Mouse (Mus musculus) forebrain, embryonic 11.5 days (tissue): ENCODE measurements around the gene Olfr1. TPM values are rescaled to one million over a fixed set of nuclear protein-coding genes. Genes with fewer than 3 reads are reported as not detected.

Experiments used
- ATAC-seq: fragments of 200-750 bp; cut with Nextera tagmentation; replicated peaks from 2 replicates; pipeline ENCODE4 v1.8.0; 2017; ENCODE audit warnings: moderate TSS enrichment; ENCODE audit not compliant: low FRiP score
- DNase-seq: peaks from one replicate; pipeline ENCODE4 v3.0.0-alpha.2; 2017; ENCODE audit warnings: low spot score
- H3K27ac ChIP-seq: fragments of 300-500 bp; sonication (generic); 2 replicates; pipeline ENCODE4 v1.5.1; 2014; ENCODE audit warnings: low read depth, low read length
- H3K27me3 ChIP-seq: fragments of 300-500 bp; sonication (generic); 2 replicates; pipeline ENCODE4 v1.6.1; 2014; ENCODE audit warnings: mild to moderate bottlenecking, low read length, mixed read lengths; ENCODE audit not compliant: control insufficient read depth, insufficient read depth
- H3K36me3 ChIP-seq: fragments of 300-500 bp; sonication (generic); 2 replicates; pipeline ENCODE4 v1.6.1; 2014; ENCODE audit warnings: mild to moderate bottlenecking, low read length, moderate library complexity, mixed read lengths; ENCODE audit not compliant: control insufficient read depth, insufficient read depth
- H3K4me1 ChIP-seq: fragments of 300-500 bp; sonication (generic); replicated peaks from 2 replicates; pipeline ENCODE4 v1.6.1; 2014; ENCODE audit warnings: low read length, mixed read lengths; ENCODE audit not compliant: control insufficient read depth, insufficient read depth
- H3K4me2 ChIP-seq: fragments of 300-500 bp; sonication (generic); 2 replicates; pipeline ENCODE4 v1.6.1; 2014; ENCODE audit warnings: low read depth, mild to moderate bottlenecking, low read length, moderate library complexity, mixed read lengths; ENCODE audit not compliant: severe bottlenecking
- H3K4me3 ChIP-seq: fragments of 300-500 bp; sonication (generic); 2 replicates; pipeline ENCODE4 v1.5.1; 2014; ENCODE audit warnings: low read depth, low read length
- H3K9ac ChIP-seq: fragments of 300-500 bp; sonication (generic); 2 replicates; pipeline ENCODE4 v1.6.1; 2014; ENCODE audit warnings: low read length
- H3K9me3 ChIP-seq: fragments of 300-500 bp; sonication (generic); 2 replicates; pipeline ENCODE4 v1.6.1; 2016; ENCODE audit warnings: low read length, mixed read lengths; ENCODE audit not compliant: control insufficient read depth
- WGBS: fragments of 180-500 bp; shearing (Covaris S2); extraction: QIAGEN DNeasy Blood & Tissue Kit; methylation state at CpG from one replicate; pipeline ENCODE4 v1.1.7; 2014; 5-methylcytosine and 5-hydroxymethylcytosine counted together
- polyA plus RNA-seq: library from polyadenylated mRNA; unstranded; fragments of >200 nt; fragmentation: Nextera tagmentation; extraction: Ambion mirVana; gene quantifications from 2 replicates; pipeline ENCODE4 v1.2.1, GENCODE M21; 2014

The Olfr1 gene
- not detected in 2 replicates for polyA plus RNA-seq

GRCm38 (mm10) chr11:73399514-73399913 is at the start of gene Olfr1:
Gene Olfr1 (minus strand): TSS chr11:73399614.
- Histone ChIP-seq H3K9me3 (no peaks in the 10 kb centered on the region), H3K4me1 (no peaks in the 10 kb centered on the region), H3K27me3 (no peaks in the 10 kb centered on the region), H3K36me3 (no peaks in the 10 kb centered on the region), H3K4me2 (no peak within 1 kb of the TSS), H3K4me3 (no peak within 1 kb of the TSS), H3K9ac (no peak within 1 kb of the TSS), H3K27ac (no peak within 1 kb of the TSS)
- DNase-seq (no peak), ATAC-seq (no peak)

- Histone ChIP-seq H3K4me3 (no peak within 1 kb of the TSS), H3K9me3 (no peaks in the 10 kb centered on the region; the same call in 1 of the 2 replicates), H3K4me1 (no peaks in the 10 kb centered on the region), H3K27me3 (no peaks in the 10 kb centered on the region), H3K27ac (no peak within 1 kb of the TSS), H3K9ac (no peak within 1 kb of the TSS), H3K4me2 (no peak within 1 kb of the TSS), H3K36me3 (no peaks in the 10 kb centered on the region)
- WGBS: 88% methylated on average over 1 of the region's 1 CpGs
- ATAC-seq (no peak), DNase-seq (no peak)
Observed at GRCm38 (mm10) chr11:73428377-73428776, 29.0 kb upstream of the Olfr1 start, which contains the start of gene Olfr378. Gene Olfr378 (minus strand): TSS chr11:73428477.

- WGBS: 69% methylated on average over 4 of the region's 4 CpGs
- H3K4me3 ChIP-seq: no peak overlapping the region
Observed at GRCm38 (mm10) chr11:73395374-73395773, 4.0 kb downstream of the Olfr1 start.

GRCm38 (mm10) chr11:73370946-73371345 is 28.5 kb downstream of the Olfr1 start, which contains the start of gene Olfr376:
Gene Olfr376 (plus strand): TSS chr11:73371246.
- H3K9ac ChIP-seq: no peak within 1 kb of the TSS
- H3K4me3 ChIP-seq: no peak within 1 kb of the TSS
- no peaks in the 10 kb centered on the region for H3K36me3 ChIP-seq
- DNase-seq: no peak
- H3K27me3 ChIP-seq: no peaks in the 10 kb centered on the region
- ATAC-seq: no peak
- H3K4me1 ChIP-seq: no peaks in the 10 kb centered on the region
- H3K9me3 ChIP-seq: no peaks in the 10 kb centered on the region; the same call in 1 of the 2 replicates
- no peak within 1 kb of the TSS for H3K27ac ChIP-seq
- H3K4me2 ChIP-seq: no peak within 1 kb of the TSS
- 86% methylated on average over 2 of the region's 2 CpGs for WGBS

More at GRCm38 (mm10) chr11:73395374-73395773, 4.0 kb downstream of the Olfr1 start:
- Histone ChIP-seq H3K36me3 (no peaks in the 10 kb centered on the region), H3K27ac (no peak overlapping the region), H3K9ac (no peak overlapping the region), H3K9me3 (no peaks in the 10 kb centered on the region; the same call in 1 of the 2 replicates), H3K27me3 (no peaks in the 10 kb centered on the region), H3K4me1 (no peaks in the 10 kb centered on the region), H3K4me2 (no peak overlapping the region)
- DNase-seq: no peak
- no peak for ATAC-seq

- no peaks in the 10 kb centered on the region for H3K4me1 ChIP-seq
- no peaks in the 10 kb centered on the region for H3K36me3 ChIP-seq
- no peak within 1 kb of the TSS for H3K9ac ChIP-seq
- H3K27me3 ChIP-seq: no peaks in the 10 kb centered on the region
- no peak within 1 kb of the TSS for H3K4me2 ChIP-seq
- H3K27ac ChIP-seq: no peak within 1 kb of the TSS
- DNase-seq: no peak
- WGBS: 55% methylated on average over 3 of the region's 3 CpGs
- no peak within 1 kb of the TSS for H3K4me3 ChIP-seq
- H3K9me3 ChIP-seq: no peaks in the 10 kb centered on the region
- ATAC-seq: no peak
Observed at GRCm38 (mm10) chr11:73350483-73350882, 48.9 kb downstream of the Olfr1 start, which contains the start of gene Olfr20. Gene Olfr20 (plus strand): TSS chr11:73350783.

Other genes starting within 250 kb of the Olfr1 start
- 0.12 TPM in 1 of 2 replicates, not detected in the other for gene P2rx5, start 239.2 kb downstream of the Olfr1 start, polyA plus RNA-seq
- 122 and 135 TPM in 2 replicates for gene Emc6, start 222.6 kb downstream of the Olfr1 start, polyA plus RNA-seq
- gene Tax1bp3, start 222.5 kb downstream of the Olfr1 start, polyA plus RNA-seq: 157 and 171 TPM in 2 replicates
- gene Ctns, start 200.6 kb downstream of the Olfr1 start, polyA plus RNA-seq: 19.7 and 19.8 TPM in 2 replicates
- gene Shpk, start 200.2 kb downstream of the Olfr1 start, polyA plus RNA-seq: 0.72 and 1.0 TPM in 2 replicates
- not detected in 2 replicates for gene Trpv1, start 165.3 kb downstream of the Olfr1 start, polyA plus RNA-seq
- not detected in 2 replicates for gene Trpv3, start 132.2 kb downstream of the Olfr1 start, polyA plus RNA-seq
- gene Aspa, start 70.0 kb downstream of the Olfr1 start, polyA plus RNA-seq: 0.12 TPM in 1 of 2 replicates, not detected in the other
- not detected in 2 replicates for gene Gm49340, start 69.9 kb downstream of the Olfr1 start, polyA plus RNA-seq
- not detected in 2 replicates for gene Spata22, start 69.9 kb downstream of the Olfr1 start, polyA plus RNA-seq
- not detected in 2 replicates for gene Olfr20, start 48.8 kb downstream of the Olfr1 start, polyA plus RNA-seq
- not detected in 2 replicates for gene Olfr376, start 28.4 kb downstream of the Olfr1 start, polyA plus RNA-seq
- not detected in 2 replicates for gene Olfr378, start 28.9 kb upstream of the Olfr1 start, polyA plus RNA-seq
- gene Olfr380, start 57.9 kb upstream of the Olfr1 start, polyA plus RNA-seq: not detected in 2 replicates
- gene Olfr381, start 92.0 kb upstream of the Olfr1 start, polyA plus RNA-seq: not detected in 2 replicates
- not detected in 2 replicates for gene Olfr382, start 117.6 kb upstream of the Olfr1 start, polyA plus RNA-seq
- gene Olfr385, start 193.4 kb upstream of the Olfr1 start, polyA plus RNA-seq: not detected in 2 replicates
- not detected in 2 replicates for gene Olfr384, start 199.0 kb upstream of the Olfr1 start, polyA plus RNA-seq